Mouse (Mus musculus): ENCODE results near the gene Olfr794. TPM values are rescaled to one million over a fixed set of nuclear protein-coding genes. Genes with fewer than 3 reads are reported as not detected.

Gene Olfr794
- polyA plus RNA-seq (2012): not detected in 2 replicates

DNA sequence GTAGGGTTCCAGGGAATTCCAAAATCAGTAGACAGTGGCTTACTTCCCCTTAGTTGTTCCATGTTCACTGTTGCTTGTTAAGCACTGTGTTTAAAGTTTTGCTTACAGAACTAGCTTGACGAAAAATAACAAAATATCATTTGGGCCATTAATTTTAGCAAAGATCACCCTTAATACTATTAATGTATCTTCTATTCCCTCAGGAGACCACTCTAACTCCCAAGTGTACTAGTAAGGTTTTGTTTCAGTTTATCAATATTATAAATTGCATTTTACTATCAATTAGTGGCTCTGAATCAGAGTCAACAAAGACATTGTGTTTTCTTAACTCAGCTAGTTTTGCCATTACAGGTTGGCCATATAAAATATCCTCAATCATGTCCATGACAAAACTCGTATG lies at the start of gene Olfr794:
TSS of gene Olfr794 (plus strand) at position 301 of the 400 bp plus-strand sequence.
- TF ChIP-seq TAL1 (IDR thresholded peaks at IDR 0.05; ENCODE audit: low read length) (no peak), GATA1 (IDR thresholded peaks at IDR 0.05; ENCODE audit: low read length) (no peak)
- no peaks in the 10 kb centered on the region for H3K36me3 ChIP-seq (ENCODE audit: control insufficient read depth)
- no peaks in the 10 kb centered on the region for H3K27me3 ChIP-seq (ENCODE audit: control insufficient read depth)
- no peaks in the 10 kb centered on the region for H3K4me1 ChIP-seq (ENCODE audit: control insufficient read depth)
- no peak within 1 kb of the TSS for H3K4me3 ChIP-seq (replicated peaks)
- peaks cover 3% of the 10 kb centered on the region for H3K9me3 ChIP-seq (ENCODE audit: control insufficient read depth, low read length)

DNA sequence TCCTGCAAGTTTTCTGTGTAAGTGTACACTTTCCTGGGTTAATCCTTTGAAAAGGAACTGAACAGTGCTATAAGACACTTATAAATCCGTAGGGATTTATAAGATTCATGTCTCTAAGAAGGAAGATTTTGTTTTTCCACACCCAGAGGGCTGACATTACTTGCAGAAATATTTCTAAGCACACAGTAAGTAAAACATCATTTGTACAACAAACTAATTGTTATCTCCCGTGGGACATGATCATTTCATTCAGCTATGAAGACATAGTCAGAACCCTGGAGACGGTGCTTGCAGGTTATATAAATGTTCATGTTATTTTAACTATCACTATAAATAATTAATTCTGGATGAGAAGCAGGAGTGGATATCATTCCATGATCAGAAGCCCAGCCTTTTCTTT lies 46.0 kb upstream of the Olfr794 start, which contains the start of gene Olfr791:
TSS of gene Olfr791 (plus strand) at position 301 of the 400 bp plus-strand sequence.
- Histone ChIP-seq H3K36me3 (ENCODE audit: control insufficient read depth) (no peaks in the 10 kb centered on the region), H3K4me3 (replicated peaks) (no peak within 1 kb of the TSS), H3K27me3 (ENCODE audit: control insufficient read depth) (no peaks in the 10 kb centered on the region), H3K9me3 (ENCODE audit: control insufficient read depth, low read length) (peaks cover 12% of the 10 kb centered on the region), H3K4me1 (ENCODE audit: control insufficient read depth) (no peaks in the 10 kb centered on the region)
- TF ChIP-seq TAL1 (IDR thresholded peaks at IDR 0.05; ENCODE audit: low read length): no peak

DNA sequence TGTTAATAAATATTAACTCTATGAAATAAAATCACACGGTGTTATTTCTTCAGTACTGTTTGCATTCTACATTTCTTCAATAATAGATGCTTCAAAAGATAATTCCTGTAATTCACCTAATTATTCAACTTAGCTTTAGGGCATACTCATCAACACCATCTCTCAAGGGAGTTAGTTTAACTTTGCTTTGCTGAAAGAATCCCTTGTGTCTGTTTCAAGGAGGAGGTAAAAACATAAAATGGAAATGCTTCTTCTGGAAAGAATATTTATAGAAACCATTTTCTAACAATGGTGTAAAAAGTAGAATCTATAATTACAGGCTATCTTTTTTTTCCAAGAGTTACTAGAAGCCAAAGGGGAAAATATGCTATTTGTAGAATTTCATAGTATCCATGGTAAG lies 28.6 kb upstream of the Olfr794 start, which contains the start of gene Olfr792:
TSS of gene Olfr792 (plus strand) at position 301 of the 400 bp plus-strand sequence.
- H3K27me3 ChIP-seq (ENCODE audit: control insufficient read depth): no peaks in the 10 kb centered on the region
- TF ChIP-seq TAL1 (IDR thresholded peaks at IDR 0.05; ENCODE audit: low read length) (no peak), GATA1 (IDR thresholded peaks at IDR 0.05; ENCODE audit: low read length) (no peak)
- H3K9me3 ChIP-seq (ENCODE audit: control insufficient read depth, low read length): no peaks in the 10 kb centered on the region; the same call in 1 of the 2 replicates
- no peaks in the 10 kb centered on the region for H3K36me3 ChIP-seq (ENCODE audit: control insufficient read depth)
- no peaks in the 10 kb centered on the region for H3K4me1 ChIP-seq (ENCODE audit: control insufficient read depth)
- no peak within 1 kb of the TSS for H3K4me3 ChIP-seq (replicated peaks)

DNA sequence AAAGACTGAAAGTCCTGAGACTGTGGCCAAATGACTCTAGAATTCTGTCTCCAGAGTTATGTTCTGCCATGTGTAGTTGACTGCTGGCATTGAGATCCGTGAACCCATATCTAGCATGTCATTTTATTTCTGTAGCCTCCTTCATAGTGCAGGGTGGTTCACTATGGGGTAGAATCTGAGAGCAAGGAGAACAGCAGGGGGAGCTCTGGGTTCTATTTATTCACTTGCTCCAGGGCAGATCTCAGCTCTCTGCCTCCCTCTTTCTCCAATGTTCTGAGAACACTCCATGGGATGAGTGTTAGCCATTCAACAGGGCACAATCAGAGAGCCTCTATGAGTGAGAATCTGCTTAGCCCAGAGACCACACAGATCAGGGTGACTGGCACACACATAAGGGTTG lies 18.1 kb upstream of the Olfr794 start:
- Histone ChIP-seq H3K27me3 (ENCODE audit: control insufficient read depth) (no peaks in the 10 kb centered on the region), H3K4me1 (ENCODE audit: control insufficient read depth) (no peaks in the 10 kb centered on the region), H3K9me3 (ENCODE audit: control insufficient read depth, low read length) (peaks cover 2% of the 10 kb centered on the region), H3K4me3 (replicated peaks) (no peak overlapping the region), H3K36me3 (ENCODE audit: control insufficient read depth) (no peaks in the 10 kb centered on the region)
- TF ChIP-seq TAL1 (IDR thresholded peaks at IDR 0.05; ENCODE audit: low read length): no peak
- no peak for TF ChIP-seq GATA1 (IDR thresholded peaks at IDR 0.05; ENCODE audit: low read length)

DNA sequence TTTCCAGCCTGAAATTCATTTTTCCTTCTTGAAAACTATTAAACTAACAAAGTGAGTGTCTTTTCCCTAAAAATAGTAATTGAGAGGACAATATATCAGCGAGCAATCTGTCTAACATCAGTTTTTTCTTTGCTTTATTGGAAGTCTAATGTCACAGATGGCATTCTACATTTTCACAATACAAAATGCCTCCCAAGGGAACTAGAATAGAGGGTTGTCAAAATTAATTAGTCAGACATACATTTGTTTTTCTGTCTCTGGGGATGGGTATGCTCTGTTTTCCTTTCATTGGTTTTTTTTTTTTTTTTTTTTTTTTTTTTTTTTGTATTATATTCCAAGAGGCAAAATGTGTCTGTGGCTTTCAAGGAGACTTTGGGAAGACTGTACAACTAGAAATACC lies 9.6 kb downstream of the Olfr794 start:
- no peaks in the 10 kb centered on the region for H3K9me3 ChIP-seq (ENCODE audit: control insufficient read depth, low read length)
- TF ChIP-seq GATA1 (IDR thresholded peaks at IDR 0.05; ENCODE audit: low read length) (no peak), TAL1 (IDR thresholded peaks at IDR 0.05; ENCODE audit: low read length) (no peak)
- no peaks in the 10 kb centered on the region for H3K36me3 ChIP-seq (ENCODE audit: control insufficient read depth)
- H3K4me3 ChIP-seq (replicated peaks): no peak overlapping the region
- no peaks in the 10 kb centered on the region for H3K4me1 ChIP-seq (ENCODE audit: control insufficient read depth)
- H3K27me3 ChIP-seq (ENCODE audit: control insufficient read depth): no peaks in the 10 kb centered on the region

DNA sequence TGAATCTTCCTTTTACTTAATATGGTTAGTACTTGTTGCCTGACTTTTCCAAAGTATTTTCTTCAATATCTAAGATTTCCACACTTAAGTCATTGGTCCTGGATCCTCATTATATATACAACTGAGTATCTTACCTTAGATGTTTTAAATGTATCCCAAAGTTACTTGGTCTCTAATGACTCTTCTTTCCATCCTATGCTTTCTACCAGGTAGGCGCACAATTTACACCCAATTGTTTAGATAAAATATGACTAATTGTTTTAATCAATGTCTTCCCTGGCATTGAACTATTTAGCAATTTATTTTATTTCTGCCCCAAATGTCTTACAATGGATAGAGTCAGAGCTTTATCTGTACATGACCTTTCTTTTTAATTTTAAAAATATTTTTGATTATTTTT lies 45.0 kb downstream of the Olfr794 start, which contains the start of gene Olfr796:
TSS of gene Olfr796 (minus strand) at position 101 of the 400 bp plus-strand sequence.
- no peak within 1 kb of the TSS for H3K4me3 ChIP-seq (replicated peaks)
- no peaks in the 10 kb centered on the region for H3K27me3 ChIP-seq (ENCODE audit: control insufficient read depth)
- H3K36me3 ChIP-seq (ENCODE audit: control insufficient read depth): no peaks in the 10 kb centered on the region
- H3K9me3 ChIP-seq (ENCODE audit: control insufficient read depth, low read length): peaks cover 9% of the 10 kb centered on the region
- no peaks in the 10 kb centered on the region for H3K4me1 ChIP-seq (ENCODE audit: control insufficient read depth)
- no peak for TF ChIP-seq TAL1 (IDR thresholded peaks at IDR 0.05; ENCODE audit: low read length)
- TF ChIP-seq GATA1 (IDR thresholded peaks at IDR 0.05; ENCODE audit: low read length): no peak

DNA sequence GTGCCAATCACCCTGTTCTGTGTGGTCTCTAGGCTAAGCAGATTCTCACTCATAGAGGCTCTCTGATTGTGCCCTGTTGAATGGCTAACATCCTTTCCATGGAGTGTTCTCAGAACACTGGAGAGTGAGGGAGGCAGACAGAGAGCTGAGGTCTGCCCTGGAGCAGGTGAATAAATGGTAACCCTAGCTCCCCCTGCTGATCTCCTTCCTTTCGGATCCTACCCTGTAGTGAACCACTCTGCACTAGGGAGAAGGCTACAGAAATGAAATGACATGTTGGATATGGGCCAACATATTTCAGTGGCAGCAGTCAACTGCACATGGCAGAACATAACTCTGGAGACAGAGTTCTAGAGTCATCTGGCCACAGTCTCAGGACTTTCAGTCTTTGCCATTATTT lies 54.3 kb downstream of the Olfr794 start:
- no peaks in the 10 kb centered on the region for H3K9me3 ChIP-seq (ENCODE audit: control insufficient read depth, low read length)
- TF ChIP-seq GATA1 (IDR thresholded peaks at IDR 0.05; ENCODE audit: low read length): no peak
- no peak for TF ChIP-seq TAL1 (IDR thresholded peaks at IDR 0.05; ENCODE audit: low read length)
- H3K4me1 ChIP-seq (ENCODE audit: control insufficient read depth): no peaks in the 10 kb centered on the region
- H3K27me3 ChIP-seq (ENCODE audit: control insufficient read depth): no peaks in the 10 kb centered on the region
- no peaks in the 10 kb centered on the region for H3K36me3 ChIP-seq (ENCODE audit: control insufficient read depth)
- no peak overlapping the region for H3K4me3 ChIP-seq (replicated peaks)

Other genes with a start within 250 kb of the Olfr794 start
- not detected in 2 replicates for gene Olfr780, start 249.5 kb upstream of the Olfr794 start, polyA plus RNA-seq (2012)
- gene Olfr781, start 238.8 kb upstream of the Olfr794 start, polyA plus RNA-seq (2012): not detected in 2 replicates
- gene Olfr782, start 218.8 kb upstream of the Olfr794 start, polyA plus RNA-seq (2012): not detected in 2 replicates
- gene Olfr784, start 183.6 kb upstream of the Olfr794 start, polyA plus RNA-seq (2012): not detected in 2 replicates
- not detected in 2 replicates for gene Olfr785, start 162.2 kb upstream of the Olfr794 start, polyA plus RNA-seq (2012)
- gene Olfr786, start 140.3 kb upstream of the Olfr794 start, polyA plus RNA-seq (2012): not detected in 2 replicates
- not detected in 2 replicates for gene Olfr787, start 105.8 kb upstream of the Olfr794 start, polyA plus RNA-seq (2012)
- gene Olfr788, start 96.7 kb upstream of the Olfr794 start, polyA plus RNA-seq (2012): not detected in 2 replicates
- not detected in 2 replicates for gene Olfr789, start 82.9 kb upstream of the Olfr794 start, polyA plus RNA-seq (2012)
- gene Olfr790, start 69.2 kb upstream of the Olfr794 start, polyA plus RNA-seq (2012): not detected in 2 replicates
- gene Olfr791, start 45.9 kb upstream of the Olfr794 start, polyA plus RNA-seq (2012): not detected in 2 replicates
- gene Olfr792, start 28.5 kb upstream of the Olfr794 start, polyA plus RNA-seq (2012): not detected in 2 replicates
- not detected in 2 replicates for gene Olfr796, start 44.9 kb downstream of the Olfr794 start, polyA plus RNA-seq (2012)
- not detected in 2 replicates for gene Olfr798, start 60.3 kb downstream of the Olfr794 start, polyA plus RNA-seq (2012)
- gene Olfr799, start 69.8 kb downstream of the Olfr794 start, polyA plus RNA-seq (2012): not detected in 2 replicates
- 0.01 TPM in 1 of 2 replicates, not detected in the other for gene Olfr800, start 90.0 kb downstream of the Olfr794 start, polyA plus RNA-seq (2012)
- gene Olfr801, start 106.2 kb downstream of the Olfr794 start, polyA plus RNA-seq (2012): not detected in 2 replicates
- not detected in 2 replicates for gene Olfr802, start 120.5 kb downstream of the Olfr794 start, polyA plus RNA-seq (2012)
- not detected in 2 replicates for gene Olfr803, start 126.6 kb downstream of the Olfr794 start, polyA plus RNA-seq (2012)
- gene Olfr804, start 135.6 kb downstream of the Olfr794 start, polyA plus RNA-seq (2012): not detected in 2 replicates
- gene Olfr805, start 161.7 kb downstream of the Olfr794 start, polyA plus RNA-seq (2012): not detected in 2 replicates
- gene Olfr806, start 174.3 kb downstream of the Olfr794 start, polyA plus RNA-seq (2012): not detected in 2 replicates
- gene Olfr807, start 190.1 kb downstream of the Olfr794 start, polyA plus RNA-seq (2012): not detected in 2 replicates
- gene Olfr808, start 197.8 kb downstream of the Olfr794 start, polyA plus RNA-seq (2012): not detected in 2 replicates
- gene Olfr809, start 207.0 kb downstream of the Olfr794 start, polyA plus RNA-seq (2012): not detected in 2 replicates
- gene Olfr810, start 227.3 kb downstream of the Olfr794 start, polyA plus RNA-seq (2012): not detected in 2 replicates
- gene Olfr811, start 236.7 kb downstream of the Olfr794 start, polyA plus RNA-seq (2012): not detected in 2 replicates